Mouse (Mus musculus) lung, embryonic 16.5 days (tissue): ENCODE measurements around the gene Spdl1. TPM values are rescaled to one million over a fixed set of nuclear protein-coding genes. Genes with fewer than 3 reads are reported as not detected.

Experiments
- ATAC-seq: fragments of 200-750 bp; cut with Nextera tagmentation; 2 replicates; pipeline ENCODE4 v1.8.0; 2017; ENCODE audit warnings: low read depth, mild to moderate bottlenecking, moderate library complexity
- H3K27ac ChIP-seq: fragments of 300-500 bp; sonication (generic); 2 replicates; pipeline ENCODE4 v1.5.1; 2014; ENCODE audit warnings: mild to moderate bottlenecking, control low read depth, low read length
- H3K27me3 ChIP-seq: fragments of 300-500 bp; sonication (generic); 2 replicates; pipeline ENCODE4 v1.6.1; 2014; ENCODE audit warnings: low read depth, low read length, mixed read lengths; ENCODE audit not compliant: control insufficient read depth, insufficient read depth
- H3K36me3 ChIP-seq: fragments of 300-500 bp; sonication (generic); 2 replicates; pipeline ENCODE4 v1.6.1; 2014; ENCODE audit warnings: low read length; ENCODE audit not compliant: control insufficient read depth, insufficient read depth
- H3K4me1 ChIP-seq: fragments of 300-500 bp; sonication (generic); replicated peaks from 2 replicates; pipeline ENCODE4 v1.6.1; 2014; ENCODE audit warnings: low read length, mixed read lengths; ENCODE audit not compliant: control insufficient read depth, insufficient read depth
- H3K4me2 ChIP-seq: fragments of 300-500 bp; sonication (generic); 2 replicates; pipeline ENCODE4 v1.6.1; 2014; ENCODE audit warnings: low read depth, low read length, control low read depth
- H3K4me3 ChIP-seq: fragments of 300-500 bp; sonication (generic); 2 replicates; pipeline ENCODE4 v1.5.1; 2014; ENCODE audit warnings: mild to moderate bottlenecking, low read length, control low read depth
- H3K9ac ChIP-seq: fragments of 300-500 bp; sonication (generic); 2 replicates; pipeline ENCODE4 v1.6.1; 2014; ENCODE audit warnings: low read length, control low read depth
- H3K9me3 ChIP-seq: fragments of 300-500 bp; sonication (generic); 2 replicates; pipeline ENCODE4 v1.6.1; 2016; ENCODE audit warnings: low read length; ENCODE audit not compliant: control insufficient read depth
- WGBS: fragments of 180-500 bp; shearing (Covaris S2); extraction: QIAGEN DNeasy Blood & Tissue Kit; methylation state at CpG from one replicate; pipeline ENCODE4 v1.1.7; 2014; 5-methylcytosine and 5-hydroxymethylcytosine counted together
- polyA plus RNA-seq: library from polyadenylated mRNA; unstranded; fragments of >200 nt; fragmentation: Nextera tagmentation; extraction: Ambion mirVana; gene quantifications from 2 replicates; pipeline ENCODE4 v1.2.1, GENCODE M21; 2015

Gene Spdl1
- polyA plus RNA-seq, 1 experiment from 2014 or later = 22.4 TPM

DNA sequence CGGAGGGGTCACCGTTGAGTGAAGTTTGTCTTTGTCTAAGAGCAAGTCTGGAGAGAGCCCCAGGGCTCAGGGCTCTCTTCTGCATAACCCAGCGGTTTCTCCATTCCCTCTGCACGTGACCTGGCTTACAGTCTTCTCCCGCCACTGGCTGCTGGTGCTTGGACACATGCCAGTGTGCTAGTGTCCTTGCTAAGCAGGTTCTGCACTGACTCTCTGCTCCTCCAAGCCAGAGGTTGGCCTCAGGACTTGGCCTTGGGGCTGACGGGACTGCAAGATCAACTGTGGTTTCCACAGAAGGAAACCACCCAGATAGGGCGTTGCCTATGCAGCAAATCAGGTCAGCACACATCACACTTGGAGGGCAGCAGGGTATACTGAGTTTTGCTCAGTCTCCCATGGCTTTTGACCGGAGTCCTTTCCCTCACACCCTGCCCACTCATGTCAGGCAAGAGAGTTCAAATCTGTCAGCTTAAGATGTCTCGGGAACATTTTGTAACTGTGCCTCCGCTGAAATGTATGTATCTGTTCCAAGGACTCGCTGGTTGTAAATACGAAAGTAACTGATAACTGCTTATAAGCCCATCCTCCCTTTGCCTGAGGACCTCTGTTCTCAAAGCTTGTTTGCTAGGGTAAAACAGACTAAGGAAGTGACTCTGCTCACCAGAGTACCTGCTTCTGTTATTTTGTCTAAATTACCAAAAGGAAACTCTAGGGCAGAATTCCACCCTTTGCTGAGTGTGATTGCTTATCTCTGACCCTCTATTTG lies 62.0 kb downstream of the Spdl1 start:
- Histone ChIP-seq H3K4me3 (no peak overlapping the region), H3K9me3 (no peaks in the 10 kb centered on the region), H3K9ac (no peak overlapping the region), H3K27me3 (no peaks in the 10 kb centered on the region), H3K27ac (no peak overlapping the region), H3K36me3 (no peaks in the 10 kb centered on the region), H3K4me1 (no peaks in the 10 kb centered on the region), H3K4me2 (no peak overlapping the region)
- WGBS = 44% methylated on average over 12 of the region's 12 CpGs
- no peak for ATAC-seq

DNA sequence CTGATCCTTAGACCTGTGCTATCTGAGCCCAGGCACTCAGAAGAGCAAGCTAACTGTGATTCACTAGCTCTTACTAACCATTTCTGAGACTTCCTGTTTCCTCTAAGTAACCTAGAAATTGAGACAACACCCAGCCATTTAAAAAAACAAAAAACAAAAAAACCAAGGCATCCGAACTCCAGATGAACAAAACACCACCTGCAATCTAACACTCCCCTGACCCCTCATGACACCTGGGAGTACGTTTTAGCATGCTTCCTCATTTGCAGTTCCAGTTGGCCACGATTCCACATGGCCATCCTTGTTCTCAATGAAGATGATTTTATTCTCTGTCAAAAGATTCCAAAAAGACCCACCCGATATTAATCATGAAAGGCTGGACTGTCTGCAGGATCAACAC lies 62.8 kb downstream of the Spdl1 start:
- no peak overlapping the region for H3K4me3 ChIP-seq
- H3K4me2 ChIP-seq = no peak overlapping the region
- no peak overlapping the region for H3K9ac ChIP-seq
- no peaks in the 10 kb centered on the region for H3K36me3 ChIP-seq
- no peaks in the 10 kb centered on the region for H3K4me1 ChIP-seq
- ATAC-seq = no peak
- no peaks in the 10 kb centered on the region for H3K27me3 ChIP-seq
- H3K9me3 ChIP-seq = no peaks in the 10 kb centered on the region
- no peak overlapping the region for H3K27ac ChIP-seq
- WGBS = 66% methylated on average over 4 of the region's 4 CpGs

DNA sequence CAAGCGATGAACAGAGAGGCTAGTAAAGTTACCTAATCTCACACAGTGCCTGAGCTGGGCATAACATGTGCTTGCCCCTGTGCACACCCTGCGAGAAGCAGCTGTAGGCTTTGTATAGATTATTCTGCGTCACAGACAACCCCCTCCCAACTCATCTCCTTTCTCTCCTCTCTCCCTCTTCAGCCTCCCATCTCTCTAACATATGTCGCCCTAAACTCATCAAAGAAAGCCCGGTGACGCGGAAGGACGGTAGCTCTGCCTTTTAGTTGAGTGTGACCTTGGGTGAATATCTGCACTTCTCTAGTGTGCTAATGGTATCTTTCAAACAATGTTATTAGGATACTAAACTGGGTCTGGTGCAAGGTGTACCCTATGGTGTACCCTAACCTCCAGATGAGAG lies 63.5 kb downstream of the Spdl1 start:
- Histone ChIP-seq H3K4me2 (no peak overlapping the region), H3K4me1 (no peaks in the 10 kb centered on the region), H3K9me3 (no peaks in the 10 kb centered on the region), H3K27me3 (no peaks in the 10 kb centered on the region), H3K9ac (no peak overlapping the region), H3K36me3 (no peaks in the 10 kb centered on the region), H3K4me3 (no peak overlapping the region), H3K27ac (no peak overlapping the region)
- WGBS = 86% methylated on average over 8 of the region's 8 CpGs
- ATAC-seq = no peak

GRCm38 (mm10) chr11:34769396-34769795 lies 64.0 kb downstream of the Spdl1 start:
- no peak for ATAC-seq
- no peak overlapping the region for H3K4me2 ChIP-seq

GRCm38 (mm10) chr11:34763739-34764361 lies 69.6 kb downstream of the Spdl1 start:
- ATAC-seq = no peak
- Histone ChIP-seq H3K36me3 (no peaks in the 10 kb centered on the region), H3K9me3 (no peaks in the 10 kb centered on the region), H3K4me2 (no peak overlapping the region), H3K9ac (no peak overlapping the region), H3K27me3 (no peaks in the 10 kb centered on the region), H3K27ac (no peak overlapping the region), H3K4me1 (no peaks in the 10 kb centered on the region), H3K4me3 (no peak overlapping the region)
- WGBS = 72% methylated on average over 5 of the region's 5 CpGs

More at GRCm38 (mm10) chr11:34769396-34769795, 64.0 kb downstream of the Spdl1 start:
- WGBS = 79% methylated on average over 2 of the region's 2 CpGs
- Histone ChIP-seq H3K9ac (no peak overlapping the region), H3K4me3 (no peak overlapping the region), H3K27ac (no peak overlapping the region), H3K27me3 (no peaks in the 10 kb centered on the region), H3K36me3 (no peaks in the 10 kb centered on the region), H3K9me3 (no peaks in the 10 kb centered on the region), H3K4me1 (no peaks in the 10 kb centered on the region)

GRCm38 (mm10) chr11:34762570-34763127 lies 70.8 kb downstream of the Spdl1 start:
- H3K9me3 ChIP-seq = no peaks in the 10 kb centered on the region
- H3K36me3 ChIP-seq = no peaks in the 10 kb centered on the region
- no peak for ATAC-seq
- no peaks in the 10 kb centered on the region for H3K4me1 ChIP-seq
- H3K27me3 ChIP-seq = no peaks in the 10 kb centered on the region
- no peak overlapping the region for H3K9ac ChIP-seq
- H3K4me3 ChIP-seq = no peak overlapping the region
- H3K27ac ChIP-seq = no peak overlapping the region
- no peak overlapping the region for H3K4me2 ChIP-seq
- 86% methylated on average over 5 of the region's 5 CpGs for WGBS

DNA sequence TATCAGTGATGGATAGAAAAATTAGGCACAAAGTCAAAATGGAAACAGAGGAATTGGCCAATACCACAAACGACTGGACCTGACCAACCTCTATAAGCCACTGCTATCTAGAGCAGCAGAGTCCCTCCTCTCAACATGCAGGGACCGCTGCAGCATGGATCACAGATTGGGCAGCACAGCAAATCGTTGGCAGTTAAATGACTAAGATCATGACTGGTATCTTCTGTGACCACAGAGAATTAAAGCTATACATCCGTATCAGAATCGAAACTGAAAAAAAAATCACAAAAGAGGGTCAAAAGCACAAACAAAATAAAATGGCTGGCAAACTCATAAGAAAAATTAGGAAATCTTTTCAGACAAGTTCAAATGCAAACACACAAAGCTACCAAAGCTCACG lies 71.3 kb downstream of the Spdl1 start:
- Histone ChIP-seq H3K9me3 (no peaks in the 10 kb centered on the region), H3K36me3 (no peaks in the 10 kb centered on the region), H3K4me2 (no peak overlapping the region), H3K4me1 (no peaks in the 10 kb centered on the region), H3K27me3 (no peaks in the 10 kb centered on the region), H3K9ac (no peak overlapping the region), H3K4me3 (no peak overlapping the region), H3K27ac (no peak overlapping the region)
- WGBS = 78% methylated on average over 6 of the region's 6 CpGs
- ATAC-seq = no peak

GRCm38 (mm10) chr11:34759582-34759981 lies 73.9 kb downstream of the Spdl1 start:
- Histone ChIP-seq H3K27ac (no peak overlapping the region), H3K4me2 (no peak overlapping the region), H3K9ac (no peak overlapping the region), H3K36me3 (no peaks in the 10 kb centered on the region), H3K27me3 (no peaks in the 10 kb centered on the region), H3K4me1 (no peaks in the 10 kb centered on the region), H3K9me3 (no peaks in the 10 kb centered on the region), H3K4me3 (no peak overlapping the region)
- WGBS = 66% methylated on average over 4 of the region's 4 CpGs
- ATAC-seq = no peak
